Mouse (Mus musculus) heart, embryonic 11.5 days (tissue): ENCODE data around the gene Sbk3. TPM values are rescaled to one million over a fixed set of nuclear protein-coding genes. Genes with fewer than 3 reads are reported as not detected.

Source experiments
- ATAC-seq: fragments of 200-750 bp; cut with Nextera tagmentation; replicated peaks from 2 replicates; pipeline ENCODE4 v1.8.0; 2017; ENCODE audit warnings: moderate library complexity; ENCODE audit not compliant: insufficient number of reproducible peaks, low FRiP score, low TSS enrichment
- H3K27ac ChIP-seq: fragments of 300-500 bp; sonication (generic); 2 replicates; pipeline ENCODE4 v1.5.1; 2014; ENCODE audit warnings: mild to moderate bottlenecking, low read depth, low read length
- H3K27me3 ChIP-seq: fragments of 300-500 bp; sonication (generic); 2 replicates; pipeline ENCODE4 v1.6.1; 2014; ENCODE audit warnings: mild to moderate bottlenecking, low read length, mixed read lengths; ENCODE audit not compliant: control insufficient read depth, insufficient read depth
- H3K36me3 ChIP-seq: fragments of 300-500 bp; sonication (generic); 2 replicates; pipeline ENCODE4 v1.6.1; 2014; ENCODE audit warnings: mild to moderate bottlenecking, low read length, moderate library complexity, mixed read lengths; ENCODE audit not compliant: control insufficient read depth, insufficient read depth
- H3K4me1 ChIP-seq: fragments of 300-500 bp; sonication (generic); 2 replicates; pipeline ENCODE4 v1.6.1; 2014; ENCODE audit warnings: low read length; ENCODE audit not compliant: control insufficient read depth, insufficient read depth
- H3K4me2 ChIP-seq: fragments of 300-500 bp; sonication (generic); 2 replicates; pipeline ENCODE4 v1.6.1; 2014; ENCODE audit warnings: mild to moderate bottlenecking, moderate library complexity
- H3K4me3 ChIP-seq: fragments of 300-500 bp; sonication (generic); 2 replicates; pipeline ENCODE4 v1.5.1; 2014; ENCODE audit warnings: low read depth, low read length
- H3K9ac ChIP-seq: fragments of 300-500 bp; sonication (generic); 2 replicates; pipeline ENCODE4 v1.6.1; 2014; ENCODE audit warnings: mild to moderate bottlenecking, low read depth, low read length, moderate library complexity
- H3K9me3 ChIP-seq: fragments of 300-500 bp; sonication (generic); replicated peaks from 2 replicates; pipeline ENCODE4 v1.6.1; 2016; ENCODE audit warnings: low read length; ENCODE audit not compliant: control insufficient read depth
- WGBS: fragments of 180-500 bp; shearing (Covaris S2); extraction: QIAGEN DNeasy Blood & Tissue Kit; methylation state at CpG from one replicate; pipeline ENCODE4 v1.1.7; 2014; ENCODE audit not compliant: insufficient replicate concordance; 5-methylcytosine and 5-hydroxymethylcytosine counted together
- polyA plus RNA-seq: library from polyadenylated mRNA; unstranded; fragments of >200 nt; fragmentation: Nextera tagmentation; extraction: Ambion mirVana; gene quantifications from 2 replicates; pipeline ENCODE4 v1.2.1, GENCODE M21; 2014

Sbk3 gene
- polyA plus RNA-seq, 1 experiment from 2014 or later: 0.49 TPM

DNA sequence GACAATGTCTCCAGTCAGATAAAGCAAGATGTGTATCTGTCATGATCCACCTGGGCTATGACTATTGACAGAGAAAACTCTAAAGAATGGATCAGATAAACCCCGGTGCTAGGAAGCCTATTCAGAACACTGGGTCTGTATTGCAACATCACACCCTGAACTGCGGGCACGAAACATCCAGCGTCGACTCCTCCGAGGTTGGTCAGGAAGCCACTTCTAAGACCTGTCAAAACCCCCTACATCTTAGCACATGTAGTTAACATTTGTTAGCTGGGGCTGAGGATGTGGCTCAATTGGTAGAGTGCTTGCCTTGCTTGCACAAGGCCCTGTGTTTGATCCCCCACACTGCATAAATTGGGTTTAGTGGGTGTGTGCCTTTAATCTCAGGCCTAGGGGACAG lies 22.6 kb downstream of the Sbk3 start:
- Histone ChIP-seq H3K9ac (no peak overlapping the region), H3K36me3 (no peaks in the 10 kb centered on the region), H3K4me2 (no peak overlapping the region), H3K9me3 (no peaks in the 10 kb centered on the region), H3K4me3 (no peak overlapping the region), H3K27me3 (no peaks in the 10 kb centered on the region), H3K27ac (no peak overlapping the region), H3K4me1 (peaks cover 10% of the 10 kb centered on the region)
- 46% methylated on average over 6 of the region's 6 CpGs for WGBS
- ATAC-seq: no peak

DNA sequence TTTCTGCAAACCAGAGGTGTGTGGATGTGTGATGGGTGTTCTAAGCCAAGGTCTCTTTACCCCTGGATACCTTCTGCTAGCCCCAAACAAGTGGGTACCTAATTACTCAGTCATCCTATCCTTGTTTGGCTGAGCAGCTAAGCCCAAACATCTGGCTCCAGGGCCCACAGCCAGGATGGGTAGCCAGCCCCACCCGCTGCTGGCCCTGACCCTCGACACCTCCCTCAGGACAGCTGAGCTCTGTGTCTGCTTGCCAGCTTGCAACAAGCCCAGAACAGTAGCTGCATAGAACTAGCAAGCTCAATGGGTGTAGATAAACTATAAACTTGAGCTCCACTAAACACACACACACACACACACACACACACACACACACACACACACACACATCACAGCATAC lies 23.1 kb downstream of the Sbk3 start:
- no peak overlapping the region for H3K4me2 ChIP-seq
- WGBS: 36% methylated on average over 2 of the region's 2 CpGs
- H3K4me1 ChIP-seq: 0 out of 2 replicates have a peak, but pooled peaks cover 6% of the 10 kb centered on the region
- H3K9me3 ChIP-seq: no peaks in the 10 kb centered on the region
- H3K9ac ChIP-seq: no peak overlapping the region
- H3K36me3 ChIP-seq: no peaks in the 10 kb centered on the region
- no peak for ATAC-seq
- H3K4me3 ChIP-seq: no peak overlapping the region
- H3K27ac ChIP-seq: no peak overlapping the region
- H3K27me3 ChIP-seq: no peaks in the 10 kb centered on the region

DNA sequence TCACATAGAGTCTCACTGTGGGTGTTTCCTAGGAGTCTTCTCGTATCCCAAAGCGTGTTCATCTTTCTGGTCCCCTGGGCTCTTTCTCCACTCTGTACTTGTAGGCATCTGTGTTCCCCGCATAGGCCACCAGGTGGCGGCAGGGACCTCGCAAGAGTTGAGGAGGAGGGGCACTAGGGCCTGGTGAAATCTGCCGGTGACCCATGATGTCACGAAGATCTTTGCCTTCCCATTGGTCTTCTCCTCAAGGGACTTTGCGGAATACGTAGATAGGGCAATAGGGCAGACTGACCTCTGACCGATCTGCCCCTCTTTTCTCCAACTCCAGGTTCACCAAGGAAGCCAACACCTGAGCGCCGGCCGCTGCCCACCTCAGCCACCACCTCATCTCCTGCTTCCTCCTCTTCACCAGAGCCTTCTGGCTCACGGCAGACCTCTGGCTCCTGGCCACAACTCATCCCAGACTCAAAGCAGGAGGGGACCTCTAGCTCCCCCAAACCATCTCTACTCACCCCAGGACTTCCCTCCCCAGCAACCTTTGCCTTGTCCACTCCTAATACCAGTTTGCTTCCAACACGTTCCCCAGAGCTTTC lies 27.6 kb downstream of the Sbk3 start:
- Histone ChIP-seq H3K27me3 (no peaks in the 10 kb centered on the region), H3K4me3 (peak overlapping the region; percentile 26), H3K36me3 (no peaks in the 10 kb centered on the region), H3K27ac (no peak overlapping the region), H3K4me2 (peak overlapping the region; percentile 62), H3K9me3 (no peaks in the 10 kb centered on the region), H3K4me1 (no peaks in the 10 kb centered on the region), H3K9ac (0 out of 2 replicates have a peak overlapping the region, but pooled peaks have one; percentile 22)
- 21% methylated on average over 15 of the region's 15 CpGs for WGBS
- peak; percentile 67 for ATAC-seq

DNA sequence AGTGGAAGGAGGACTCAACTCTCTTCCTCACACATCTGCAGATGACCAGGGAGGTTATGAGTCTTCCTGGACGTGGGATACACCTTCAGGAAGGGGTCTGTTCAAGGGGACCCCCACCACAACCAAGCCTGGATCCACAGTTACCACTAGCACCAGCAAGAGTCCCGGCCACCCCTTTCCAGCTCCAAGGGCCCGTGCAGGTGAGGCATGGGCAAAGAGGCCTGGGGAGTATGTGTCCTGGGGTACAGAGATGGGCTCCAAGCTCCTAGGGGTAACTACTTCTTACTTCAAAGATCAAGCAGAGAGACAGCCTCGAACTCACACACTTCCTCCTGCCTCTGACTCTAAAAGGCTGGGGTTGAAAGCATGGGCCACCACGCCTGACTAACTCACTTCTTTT lies 28.3 kb downstream of the Sbk3 start:
- H3K9ac ChIP-seq: no peak overlapping the region
- ATAC-seq: no peak
- H3K4me3 ChIP-seq: no peak overlapping the region
- H3K27ac ChIP-seq: no peak overlapping the region
- H3K4me2 ChIP-seq: no peak overlapping the region
- no peaks in the 10 kb centered on the region for H3K36me3 ChIP-seq
- H3K9me3 ChIP-seq: no peaks in the 10 kb centered on the region
- WGBS: 44% methylated on average over 5 of the region's 5 CpGs
- no peaks in the 10 kb centered on the region for H3K4me1 ChIP-seq
- H3K27me3 ChIP-seq: no peaks in the 10 kb centered on the region

DNA sequence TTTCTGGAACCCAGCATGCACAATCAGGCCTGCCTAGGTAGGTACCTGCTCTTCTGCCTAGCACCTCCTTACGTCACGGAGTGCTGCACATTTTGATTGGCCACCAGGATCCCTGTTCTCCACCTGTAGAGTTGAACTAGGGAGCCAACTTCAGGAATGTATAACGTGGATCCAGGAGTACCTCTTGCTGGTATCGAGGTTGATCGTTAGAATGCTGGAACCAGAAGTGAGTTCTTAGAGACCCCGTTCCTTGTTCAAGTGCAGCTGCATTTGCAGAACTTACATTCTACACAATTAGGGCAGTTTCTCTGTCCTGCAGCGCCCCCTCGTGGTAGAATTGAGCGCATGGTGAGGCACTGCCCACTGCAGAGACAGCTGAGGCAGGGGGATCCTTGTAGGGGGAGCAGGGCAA lies 30.9 kb downstream of the Sbk3 start:
- Histone ChIP-seq H3K9me3 (no peaks in the 10 kb centered on the region), H3K27ac (no peak overlapping the region), H3K36me3 (no peaks in the 10 kb centered on the region), H3K27me3 (no peaks in the 10 kb centered on the region), H3K4me3 (no peak overlapping the region), H3K4me2 (no peak overlapping the region), H3K4me1 (no peaks in the 10 kb centered on the region), H3K9ac (no peak overlapping the region)
- ATAC-seq: no peak
- WGBS: 12% methylated on average over 9 of the region's 9 CpGs

DNA sequence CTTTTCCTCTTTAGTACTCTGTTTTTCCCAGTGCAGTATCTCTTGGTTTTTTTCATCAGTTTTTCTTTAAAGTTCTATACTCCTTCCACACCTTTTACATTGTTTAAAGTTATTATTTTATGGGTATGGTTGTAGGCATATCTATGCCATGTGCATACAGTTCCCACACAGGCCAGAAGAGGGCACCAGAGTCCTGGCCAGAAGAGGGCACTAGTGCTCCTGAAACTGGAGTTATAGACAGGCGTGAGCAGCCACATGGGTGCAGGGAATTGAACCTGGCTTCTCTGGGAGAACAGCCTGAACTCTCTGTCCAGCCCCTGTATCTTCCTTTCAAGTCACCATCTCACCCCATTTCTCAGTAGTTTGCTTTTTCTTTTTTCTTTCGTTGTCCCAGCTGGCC lies 32.5 kb downstream of the Sbk3 start:
- 29% methylated on average over 2 of the region's 2 CpGs for WGBS
- Histone ChIP-seq H3K36me3 (no peaks in the 10 kb centered on the region), H3K4me3 (no peak overlapping the region), H3K9ac (no peak overlapping the region), H3K4me2 (no peak overlapping the region), H3K27ac (no peak overlapping the region), H3K9me3 (no peaks in the 10 kb centered on the region), H3K27me3 (no peaks in the 10 kb centered on the region), H3K4me1 (no peaks in the 10 kb centered on the region)
- no peak for ATAC-seq

DNA sequence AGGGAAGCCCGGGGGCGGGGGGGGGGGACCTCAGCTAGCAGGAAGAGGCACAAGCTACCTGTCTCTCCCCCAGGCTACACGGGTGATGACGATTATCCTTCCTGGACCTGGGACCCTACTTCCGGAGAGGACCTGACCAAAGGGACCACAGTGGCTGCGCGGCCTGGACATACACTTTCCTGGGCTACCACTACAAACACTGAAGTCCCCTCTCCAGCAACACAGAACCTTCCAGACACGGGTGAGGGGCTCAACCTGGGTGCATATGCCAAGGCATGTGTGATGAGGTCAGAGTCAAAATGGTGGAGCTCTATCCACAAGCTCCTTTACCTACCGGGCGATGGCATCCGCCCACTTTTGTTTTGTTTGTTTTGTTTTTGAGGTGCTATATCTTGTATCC lies 33.6 kb downstream of the Sbk3 start:
- no peak overlapping the region for H3K4me3 ChIP-seq
- no peaks in the 10 kb centered on the region for H3K9me3 ChIP-seq
- H3K27me3 ChIP-seq: no peaks in the 10 kb centered on the region
- H3K4me2 ChIP-seq: no peak overlapping the region
- H3K27ac ChIP-seq: no peak overlapping the region
- ATAC-seq: no peak
- no peaks in the 10 kb centered on the region for H3K36me3 ChIP-seq
- no peaks in the 10 kb centered on the region for H3K4me1 ChIP-seq
- no peak overlapping the region for H3K9ac ChIP-seq
- WGBS: 70% methylated on average over 11 of the region's 11 CpGs

DNA sequence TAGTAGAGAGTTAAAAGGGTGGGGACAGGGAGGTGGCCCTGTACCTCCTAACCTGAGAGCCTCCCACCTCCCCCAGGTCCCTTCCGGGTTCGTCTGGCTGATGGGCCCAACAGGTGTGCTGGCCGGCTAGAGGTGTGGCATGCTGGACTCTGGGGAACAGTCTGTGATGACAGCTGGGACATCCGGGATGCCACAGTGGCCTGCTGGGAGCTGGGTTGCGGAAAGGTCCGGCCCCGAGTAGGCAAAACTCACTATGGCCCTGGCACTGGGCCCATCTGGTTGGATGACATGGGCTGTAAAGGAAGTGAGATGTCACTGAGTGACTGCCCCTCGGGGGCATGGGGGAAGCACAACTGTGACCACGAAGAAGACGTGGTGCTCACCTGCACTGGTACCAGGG lies 34.1 kb downstream of the Sbk3 start:
- no peak overlapping the region for H3K27ac ChIP-seq
- no peaks in the 10 kb centered on the region for H3K27me3 ChIP-seq
- no peaks in the 10 kb centered on the region for H3K9me3 ChIP-seq
- no peak overlapping the region for H3K4me2 ChIP-seq
- no peak overlapping the region for H3K4me3 ChIP-seq
- no peaks in the 10 kb centered on the region for H3K36me3 ChIP-seq
- ATAC-seq: no peak
- 69% methylated on average over 10 of the region's 10 CpGs for WGBS
- H3K4me1 ChIP-seq: no peaks in the 10 kb centered on the region
- no peak overlapping the region for H3K9ac ChIP-seq

DNA sequence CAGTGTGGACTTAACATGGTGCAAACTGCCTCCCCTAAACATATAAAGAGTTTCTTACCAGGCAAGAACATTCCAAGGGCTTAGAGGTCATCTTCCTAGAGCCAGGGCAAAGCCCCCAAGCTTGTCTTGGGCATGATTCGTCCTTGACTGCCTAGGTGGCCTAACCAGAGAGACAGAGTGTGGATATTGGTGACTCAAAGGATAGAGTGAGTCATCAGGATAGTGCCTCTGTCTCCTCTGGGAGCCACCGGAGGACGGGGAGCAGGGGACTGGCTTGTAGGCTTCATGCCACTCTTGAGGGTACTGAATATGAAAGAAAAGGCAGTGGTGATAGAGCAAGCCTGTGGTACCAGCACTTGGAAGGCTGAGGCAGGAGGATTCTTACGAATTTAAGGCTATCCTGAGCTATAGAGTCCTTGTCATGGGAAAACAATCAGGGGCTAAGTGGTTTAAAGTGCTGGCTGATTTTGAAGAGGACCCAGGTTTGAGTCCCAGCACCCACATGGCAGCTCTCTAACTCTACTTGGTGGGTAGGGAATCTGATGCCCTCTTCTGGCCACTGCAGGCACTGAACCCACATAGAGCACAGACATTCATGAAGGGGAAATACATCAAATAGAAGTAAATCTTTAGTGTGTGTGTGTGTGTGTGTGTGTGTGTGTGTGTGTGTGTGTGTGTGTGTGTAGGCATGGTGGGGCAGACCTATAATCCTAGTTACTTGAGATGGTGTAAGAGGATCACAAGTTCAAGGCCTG lies 36.6 kb downstream of the Sbk3 start:
- no peaks in the 10 kb centered on the region for H3K9me3 ChIP-seq
- H3K4me1 ChIP-seq: no peaks in the 10 kb centered on the region
- no peak overlapping the region for H3K27ac ChIP-seq
- 70% methylated on average over 4 of the region's 4 CpGs for WGBS
- ATAC-seq: no peak
- H3K27me3 ChIP-seq: no peaks in the 10 kb centered on the region
- H3K9ac ChIP-seq: no peak overlapping the region
- no peaks in the 10 kb centered on the region for H3K36me3 ChIP-seq
- H3K4me2 ChIP-seq: no peak overlapping the region
- H3K4me3 ChIP-seq: no peak overlapping the region
